Mouse (Mus musculus) heart, adult 2 months (tissue): ENCODE measurements at regions not wholly inside any gene's neighbourhood (a gene's known extent, or its start where the extent isn't known, plus 50 kb on each side); places are given as distances from the start of the nearest gene placed in this dataset.

ENCODE experiments used
- EP300 ChIP-seq: fragments of 200-500 bp; IDR thresholded peaks from 2 replicates; pipeline ENCODE4 v1.6.1; 2011; ENCODE audit warnings: low read depth, low read length, control low read depth; ENCODE audit not compliant: insufficient read depth
- POLR2A ChIP-seq: fragments of 200-500 bp; IDR thresholded peaks from 2 replicates; pipeline ENCODE4 v1.6.1; 2011; ENCODE audit warnings: mild to moderate bottlenecking, low read depth, low read length, control low read depth; ENCODE audit not compliant: insufficient read depth

GRCm38 (mm10) chr1:190230866-190231265 is 60.4 kb upstream of the Prox1 start:
- TF ChIP-seq POLR2A = no peak
- TF ChIP-seq EP300 = no peak
